Mouse (Mus musculus) kidney, postnatal 0 days (tissue): ENCODE measurements at regions not wholly inside any gene's neighbourhood (a gene's known extent, or its start where the extent isn't known, plus 50 kb on each side); places are given as distances from the start of the nearest gene placed in this dataset.

ENCODE experiments used
- ATAC-seq: fragments of 200-750 bp; cut with Nextera tagmentation; replicated peaks from 2 replicates; pipeline ENCODE4 v1.8.0; 2017; ENCODE audit warnings: low read depth, moderate number of reproducible peaks, moderate TSS enrichment, moderate library complexity; ENCODE audit not compliant: low FRiP score
- DNase-seq: peaks from one replicate; pipeline ENCODE4 v3.0.0-alpha.2; 2016; ENCODE audit warnings: low spot score
- H3K27ac ChIP-seq: fragments of 300-500 bp; sonication (generic); 2 replicates; pipeline ENCODE4 v1.5.1; 2014; ENCODE audit warnings: mild to moderate bottlenecking
- H3K27me3 ChIP-seq: fragments of 300-500 bp; sonication (generic); 2 replicates; pipeline ENCODE4 v1.6.1; 2014; ENCODE audit warnings: low read length, mixed read lengths; ENCODE audit not compliant: insufficient read depth
- H3K36me3 ChIP-seq: fragments of 300-500 bp; sonication (generic); 2 replicates; pipeline ENCODE4 v1.6.1; 2014; ENCODE audit warnings: low read length, mixed read lengths; ENCODE audit not compliant: insufficient read depth
- H3K4me1 ChIP-seq: fragments of 300-500 bp; sonication (generic); replicated peaks from 2 replicates; pipeline ENCODE4 v1.6.1; 2014; ENCODE audit warnings: antibody characterized with exemption, low read length, mixed read lengths; ENCODE audit not compliant: insufficient read depth
- H3K4me2 ChIP-seq: fragments of 300-500 bp; sonication (generic); 2 replicates; pipeline ENCODE4 v1.6.1; 2014; ENCODE audit warnings: mild to moderate bottlenecking, low read length, moderate library complexity, mixed read lengths
- H3K4me3 ChIP-seq: fragments of 300-500 bp; sonication (generic); replicated peaks from 2 replicates; pipeline ENCODE4 v1.5.1; 2014; ENCODE audit warnings: low read depth, low read length
- H3K9ac ChIP-seq: fragments of 300-500 bp; sonication (generic); 2 replicates; pipeline ENCODE4 v1.6.1; 2014; ENCODE audit warnings: low read depth, low read length
- H3K9me3 ChIP-seq: fragments of 300-500 bp; sonication (generic); replicated peaks from 2 replicates; pipeline ENCODE4 v1.6.1; 2016; ENCODE audit warnings: low read length, inconsistent platforms, mixed read lengths
- CTCF ChIP-seq: IDR thresholded peaks from 2 replicates; pipeline ENCODE4 v1.5.1; 2016; ENCODE audit warnings: antibody characterized with exemption, low read depth, mild to moderate bottlenecking, moderate library complexity
- WGBS: fragments of 180-500 bp; shearing (Covaris S2); extraction: QIAGEN DNeasy Blood & Tissue Kit; methylation state at CpG from one replicate; pipeline ENCODE4 v1.1.7; 2014; 5-methylcytosine and 5-hydroxymethylcytosine counted together

GRCm38 (mm10) chr12:106922571-106922991 lies 565.9 kb upstream of the 3110018I06Rik start:
- DNase-seq (no peak), ATAC-seq (no peak)
- 46% methylated on average over 12 of the region's 12 CpGs for WGBS
- Histone ChIP-seq H3K36me3 (no peaks in the 10 kb centered on the region), H3K27ac (no peak overlapping the region), H3K4me3 (no peak overlapping the region), H3K4me1 (no peaks in the 10 kb centered on the region), H3K27me3 (no peaks in the 10 kb centered on the region), H3K4me2 (no peak overlapping the region), H3K9me3 (no peaks in the 10 kb centered on the region), H3K9ac (no peak overlapping the region)
- TF ChIP-seq CTCF, result no peak

- no peaks in the 10 kb centered on the region for H3K4me1 ChIP-seq
- H3K4me2 ChIP-seq, result no peak overlapping the region
- ATAC-seq, result no peak
- WGBS, result 87% methylated on average over 5 of the region's 5 CpGs
- TF ChIP-seq CTCF, result no peak
- no peaks in the 10 kb centered on the region for H3K9me3 ChIP-seq
- no peak overlapping the region for H3K9ac ChIP-seq
- no peaks in the 10 kb centered on the region for H3K27me3 ChIP-seq
- H3K27ac ChIP-seq, result no peak overlapping the region
- H3K36me3 ChIP-seq, result no peaks in the 10 kb centered on the region
- DNase-seq, result no peak
- no peak overlapping the region for H3K4me3 ChIP-seq
Measured at GRCm38 (mm10) chr12:106928389-106928788, 560.0 kb upstream of the 3110018I06Rik start.

GRCm38 (mm10) chr12:106929161-106929560 lies 559.3 kb upstream of the 3110018I06Rik start:
- Histone ChIP-seq H3K4me1 (no peaks in the 10 kb centered on the region), H3K9me3 (no peaks in the 10 kb centered on the region), H3K4me3 (no peak overlapping the region), H3K27me3 (no peaks in the 10 kb centered on the region), H3K36me3 (no peaks in the 10 kb centered on the region), H3K27ac (no peak overlapping the region), H3K4me2 (no peak overlapping the region), H3K9ac (no peak overlapping the region)
- DNase-seq, result no peak
- 57% methylated on average over 13 of the region's 13 CpGs for WGBS
- ATAC-seq, result no peak
- no peak for TF ChIP-seq CTCF

- Histone ChIP-seq H3K27me3 (no peaks in the 10 kb centered on the region), H3K27ac (no peak overlapping the region), H3K4me2 (no peak overlapping the region), H3K9ac (no peak overlapping the region), H3K4me1 (no peaks in the 10 kb centered on the region), H3K4me3 (no peak overlapping the region), H3K36me3 (no peaks in the 10 kb centered on the region), H3K9me3 (no peaks in the 10 kb centered on the region)
- no peak for TF ChIP-seq CTCF
- ATAC-seq (no peak), DNase-seq (no peak)
- 82% methylated on average over 3 of the region's 3 CpGs for WGBS
Measured at GRCm38 (mm10) chr12:106931591-106931990, 556.8 kb upstream of the 3110018I06Rik start.

GRCm38 (mm10) chr12:106939381-106939780 lies 549.1 kb upstream of the 3110018I06Rik start:
- no peaks in the 10 kb centered on the region for H3K36me3 ChIP-seq
- no peak overlapping the region for H3K4me3 ChIP-seq
- WGBS, result 63% methylated on average over 12 of the region's 12 CpGs
- no peak for TF ChIP-seq CTCF
- no peak overlapping the region for H3K4me2 ChIP-seq
- H3K27ac ChIP-seq, result no peak overlapping the region
- DNase-seq (no peak), ATAC-seq (no peak)
- H3K9me3 ChIP-seq, result no peaks in the 10 kb centered on the region
- no peak overlapping the region for H3K9ac ChIP-seq
- H3K4me1 ChIP-seq, result no peaks in the 10 kb centered on the region
- no peaks in the 10 kb centered on the region for H3K27me3 ChIP-seq

GRCm38 (mm10) chr12:106943874-106944273 lies 544.6 kb upstream of the 3110018I06Rik start:
- Histone ChIP-seq H3K4me3 (no peak overlapping the region), H3K36me3 (no peaks in the 10 kb centered on the region), H3K27ac (no peak overlapping the region), H3K4me1 (no peaks in the 10 kb centered on the region), H3K9ac (no peak overlapping the region), H3K27me3 (no peaks in the 10 kb centered on the region), H3K9me3 (no peaks in the 10 kb centered on the region), H3K4me2 (no peak overlapping the region)
- TF ChIP-seq CTCF, result no peak
- WGBS, result 55% methylated on average over 5 of the region's 5 CpGs
- no peak for ATAC-seq
- DNase-seq, result no peak

GRCm38 (mm10) chr12:106952621-106953020 lies 535.8 kb upstream of the 3110018I06Rik start:
- no peaks in the 10 kb centered on the region for H3K36me3 ChIP-seq
- H3K27me3 ChIP-seq, result no peaks in the 10 kb centered on the region
- H3K4me3 ChIP-seq, result no peak overlapping the region
- ATAC-seq (no peak), DNase-seq (no peak)
- WGBS, result 71% methylated on average over 11 of the region's 11 CpGs
- H3K27ac ChIP-seq, result no peak overlapping the region
- no peaks in the 10 kb centered on the region for H3K9me3 ChIP-seq
- no peak overlapping the region for H3K9ac ChIP-seq
- H3K4me2 ChIP-seq, result no peak overlapping the region
- no peak for TF ChIP-seq CTCF
- H3K4me1 ChIP-seq, result no peaks in the 10 kb centered on the region
